Mouse (Mus musculus): ENCODE results near the gene Hdac10.

Hdac10 gene

GRCm38 (mm10) chr15:89128382-89129350 is at the start of gene Hdac10:
Hdac10 (minus strand) TSS chr15:89128700.
- in situ Hi-C loops (cut with MboI; ENCODE audit: low pct_unique_long_range_greater_than_20kb in 1 of 2, low sequenced_read_pairs in 2 of 2, unreplicated experiment in 1 of 2) = no loop called here

GRCm38 (mm10) chr15:89177576-89178259 is 49.2 kb upstream of the Hdac10 start:
- in situ Hi-C loops (cut with MboI; ENCODE audit: low pct_unique_long_range_greater_than_20kb in 1 of 2, low sequenced_read_pairs in 2 of 2, unreplicated experiment in 1 of 2) = no loop called here

GRCm38 (mm10) chr15:89177121-89177520 is 48.6 kb upstream of the Hdac10 start:
- in situ Hi-C loops (cut with MboI; ENCODE audit: low pct_unique_long_range_greater_than_20kb in 1 of 2, low sequenced_read_pairs in 2 of 2, unreplicated experiment in 1 of 2) = no loop called here

DNA sequence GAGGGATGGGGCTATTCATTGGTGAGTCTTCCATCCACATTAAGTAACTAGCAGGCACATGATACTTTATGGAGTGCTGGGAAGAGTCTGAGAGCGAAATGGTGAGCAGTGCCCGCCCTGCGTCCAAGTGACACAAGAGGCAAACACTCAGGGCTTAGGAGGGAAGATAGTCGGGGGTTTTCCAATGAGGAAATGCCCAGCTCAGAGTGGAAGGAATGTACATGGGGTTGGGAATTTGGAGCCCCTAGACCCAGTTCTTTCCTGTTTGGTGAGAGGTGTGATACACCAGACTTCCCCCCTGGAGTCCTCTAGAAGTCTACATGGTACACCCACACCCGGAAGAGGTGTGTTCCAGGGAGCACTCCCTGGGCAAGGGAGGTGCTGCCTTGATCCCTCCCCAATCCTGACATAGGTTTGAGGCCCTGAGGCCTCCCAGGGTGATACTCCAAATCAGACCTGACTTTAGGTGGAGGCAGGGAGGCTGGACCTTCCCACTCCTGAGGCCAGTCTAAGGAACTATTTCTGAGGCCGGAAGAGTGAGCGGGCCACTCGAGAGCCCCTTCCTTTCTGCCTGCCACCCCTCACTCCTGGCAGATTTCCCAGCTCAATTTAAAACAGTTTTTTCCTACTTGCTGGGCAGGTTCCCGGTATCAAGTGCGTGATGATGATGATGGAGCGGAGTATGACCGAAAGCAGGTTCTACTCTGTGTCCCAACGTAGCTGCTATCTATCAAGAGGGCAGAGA is 47.1 kb upstream of the Hdac10 start:
- in situ Hi-C loops (cut with MboI; ENCODE audit: low pct_unique_long_range_greater_than_20kb in 1 of 2, low sequenced_read_pairs in 2 of 2, unreplicated experiment in 1 of 2) = no loop called here

DNA sequence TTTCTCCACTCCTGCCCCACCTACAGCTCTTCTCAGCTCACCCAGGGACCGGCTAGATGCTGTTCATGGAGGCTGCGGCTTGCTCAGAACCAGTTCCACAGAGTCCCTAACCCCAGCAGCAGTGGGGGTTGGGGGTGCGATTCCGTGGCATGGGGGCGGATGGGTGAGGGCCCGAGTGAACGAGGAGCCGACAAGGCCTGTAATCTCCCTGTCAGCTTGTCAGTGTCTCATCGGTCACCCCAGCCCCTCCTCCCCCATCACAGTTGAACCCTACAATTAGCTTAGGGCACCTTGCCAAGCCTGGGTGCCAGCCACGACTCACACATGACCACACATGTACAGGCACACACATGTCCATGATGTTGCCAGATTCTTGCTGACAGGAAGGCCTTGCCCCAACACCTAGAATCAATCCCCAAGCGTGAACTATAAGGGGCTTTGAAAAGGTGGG is 46.4 kb upstream of the Hdac10 start:
- in situ Hi-C loops (cut with MboI; ENCODE audit: low pct_unique_long_range_greater_than_20kb in 1 of 2, low sequenced_read_pairs in 2 of 2, unreplicated experiment in 1 of 2) = no loop called here

GRCm38 (mm10) chr15:89173906-89174214 is 45.4 kb upstream of the Hdac10 start:
- in situ Hi-C loops (cut with MboI; ENCODE audit: low pct_unique_long_range_greater_than_20kb in 1 of 2, low sequenced_read_pairs in 2 of 2, unreplicated experiment in 1 of 2) = no loop called here

DNA sequence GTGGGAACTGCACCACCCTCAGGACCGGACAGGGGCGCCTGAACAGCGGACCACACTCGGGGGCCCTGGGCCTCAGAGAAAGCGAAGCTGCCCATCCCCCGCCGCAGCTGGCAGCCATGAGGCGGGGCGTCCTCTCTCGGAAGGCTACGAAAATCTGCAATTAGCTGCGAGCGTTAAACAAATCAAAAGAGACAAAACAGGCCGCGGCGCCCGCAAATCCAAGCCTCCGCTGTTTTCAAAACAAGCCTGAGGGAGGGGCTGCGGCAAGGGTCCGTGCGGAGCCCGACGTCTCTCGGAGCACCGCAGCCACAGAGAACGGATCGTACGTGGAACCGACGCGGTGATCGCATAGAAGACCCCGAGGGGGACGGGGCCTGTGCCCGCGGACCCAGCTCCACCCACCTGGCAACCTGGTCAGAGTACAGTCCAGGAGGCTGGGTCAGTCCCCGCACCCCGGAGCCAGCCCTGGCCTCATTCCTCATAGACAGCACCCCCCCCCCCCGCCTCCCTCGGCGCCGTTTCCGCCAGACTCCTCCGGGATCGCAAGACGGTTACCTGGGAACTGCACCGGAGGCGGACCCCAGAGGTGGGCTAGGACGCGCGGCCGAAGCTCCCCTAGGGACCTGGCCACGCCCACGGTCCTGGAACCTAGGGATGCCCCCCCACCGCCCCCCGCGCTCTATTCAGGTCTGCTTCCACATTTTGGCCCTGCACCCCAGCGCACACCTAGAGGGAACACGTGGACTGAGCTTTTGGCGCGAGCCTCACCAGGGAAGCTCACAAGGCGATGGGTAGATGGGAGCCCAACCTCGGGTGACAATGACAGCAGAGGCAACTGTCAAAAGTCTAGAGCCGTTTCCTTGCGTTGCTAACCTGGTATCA is 44.8 kb upstream of the Hdac10 start:
- in situ Hi-C loops (cut with MboI; ENCODE audit: low pct_unique_long_range_greater_than_20kb in 1 of 2, low sequenced_read_pairs in 2 of 2, unreplicated experiment in 1 of 2) = no loop called here

DNA sequence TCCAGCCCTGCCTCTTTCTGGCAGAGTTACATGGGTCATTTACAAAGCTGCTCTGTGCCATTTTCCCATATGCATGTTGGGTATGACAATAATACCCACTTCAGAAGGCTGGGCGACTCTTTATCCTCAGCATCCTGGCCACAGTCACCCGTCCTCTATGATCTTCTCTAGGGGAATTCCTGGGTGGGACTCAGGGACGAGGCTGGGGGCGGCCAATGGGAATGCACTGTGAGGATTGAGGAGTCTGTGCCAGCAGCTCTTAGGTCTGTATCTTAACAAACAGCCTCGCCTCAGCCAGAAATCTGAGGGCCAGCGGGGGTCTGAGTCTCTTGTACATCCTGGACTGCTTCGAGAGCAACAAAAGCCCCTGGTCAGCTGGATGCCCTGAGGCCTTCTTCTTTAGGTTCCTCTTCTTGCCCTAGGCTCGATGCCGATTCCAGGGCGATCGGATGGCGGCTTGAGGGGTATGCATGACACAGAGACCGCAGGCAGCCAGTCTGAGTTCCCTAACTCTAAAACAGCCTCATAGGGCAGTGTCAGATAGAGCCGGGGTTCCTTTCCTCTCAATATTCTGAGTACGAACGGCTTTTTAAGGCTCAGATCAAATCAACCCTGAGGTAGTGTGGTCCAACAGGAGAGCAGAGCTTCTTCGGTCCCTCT is 43.9 kb upstream of the Hdac10 start:
- in situ Hi-C loops (cut with MboI; ENCODE audit: low pct_unique_long_range_greater_than_20kb in 1 of 2, low sequenced_read_pairs in 2 of 2, unreplicated experiment in 1 of 2) = no loop called here

GRCm38 (mm10) chr15:89171526-89172051 is 43.1 kb upstream of the Hdac10 start:
- in situ Hi-C loops (cut with MboI; ENCODE audit: low pct_unique_long_range_greater_than_20kb in 1 of 2, low sequenced_read_pairs in 2 of 2, unreplicated experiment in 1 of 2) = no loop called here

DNA sequence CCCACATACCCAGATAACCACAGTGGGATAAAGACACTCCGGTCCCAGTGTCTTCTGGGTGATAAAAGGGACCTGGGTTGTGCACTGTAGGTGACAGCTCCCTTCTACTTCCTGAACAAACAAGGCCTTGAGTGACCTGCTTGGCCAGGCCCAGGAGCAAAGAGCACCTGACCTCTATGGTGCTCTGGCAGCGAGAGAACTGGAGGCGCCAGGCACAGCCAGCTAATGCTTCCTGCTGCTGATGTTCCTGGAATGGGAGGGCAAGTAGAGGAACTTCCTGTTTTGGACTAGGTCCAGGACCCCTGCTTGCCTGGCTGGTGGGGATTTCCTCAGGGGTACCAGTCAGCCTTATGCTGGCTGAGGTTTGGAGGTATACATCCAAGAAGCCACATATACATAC is 41.6 kb upstream of the Hdac10 start:
- in situ Hi-C loops (cut with MboI; ENCODE audit: low pct_unique_long_range_greater_than_20kb in 1 of 2, low sequenced_read_pairs in 2 of 2, unreplicated experiment in 1 of 2) = no loop called here

DNA sequence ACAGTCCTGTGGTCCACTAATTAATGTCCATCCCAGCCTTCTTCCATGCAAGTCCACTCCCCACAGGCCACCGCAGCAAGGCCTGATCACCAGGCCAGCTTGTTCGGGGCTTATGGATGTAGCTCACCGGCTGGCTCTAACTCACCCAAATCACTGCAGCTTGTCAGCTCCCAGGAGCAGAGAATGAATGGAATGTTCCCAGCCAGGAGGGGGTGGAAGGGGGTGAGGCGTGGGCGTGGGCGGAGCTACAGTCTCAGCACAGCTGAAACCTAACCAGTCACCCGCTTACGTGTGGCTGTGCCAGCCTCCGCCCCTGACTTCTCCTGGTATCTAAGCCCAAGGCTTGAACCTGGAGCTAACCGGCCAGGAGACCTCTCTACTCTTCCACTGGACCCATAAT is 40.9 kb upstream of the Hdac10 start:
- in situ Hi-C loops (cut with MboI; ENCODE audit: low pct_unique_long_range_greater_than_20kb in 1 of 2, low sequenced_read_pairs in 2 of 2, unreplicated experiment in 1 of 2) = no loop called here

- in situ Hi-C loops (cut with MboI; ENCODE audit: low pct_unique_long_range_greater_than_20kb in 1 of 2, low sequenced_read_pairs in 2 of 2, unreplicated experiment in 1 of 2) = no loop called here
These were observed 40.4 kb upstream of the Hdac10 start for GRCm38 (mm10) chr15:89168922-89169321.

DNA sequence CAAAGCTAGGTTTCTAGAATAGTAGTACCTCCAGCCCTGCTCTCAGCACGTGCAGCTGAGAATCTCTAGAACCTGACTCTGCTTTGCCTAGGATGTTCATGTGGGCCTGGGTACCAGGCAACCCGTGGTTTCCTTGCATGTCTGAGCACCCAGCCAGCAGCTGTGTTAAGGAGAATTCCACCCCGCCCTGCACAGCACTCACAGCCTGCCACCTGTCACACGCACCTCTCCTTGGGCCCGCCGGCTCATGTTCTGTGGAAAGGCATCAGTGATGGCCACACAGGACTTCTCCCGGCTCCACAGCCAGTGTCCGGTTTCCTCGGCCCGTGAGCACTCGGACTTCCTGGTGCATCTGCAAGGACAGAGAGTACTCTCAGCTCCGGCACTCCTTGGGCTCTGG is 37.0 kb upstream of the Hdac10 start:
- in situ Hi-C loops (cut with MboI; ENCODE audit: low pct_unique_long_range_greater_than_20kb in 1 of 2, low sequenced_read_pairs in 2 of 2, unreplicated experiment in 1 of 2) = no loop called here

- in situ Hi-C loops (cut with MboI; ENCODE audit: low pct_unique_long_range_greater_than_20kb in 1 of 2, low sequenced_read_pairs in 2 of 2, unreplicated experiment in 1 of 2) = no loop called here
These were observed 32.9 kb upstream of the Hdac10 start for GRCm38 (mm10) chr15:89161397-89161796.

- in situ Hi-C loops (cut with MboI; ENCODE audit: low pct_unique_long_range_greater_than_20kb in 1 of 2, low sequenced_read_pairs in 2 of 2, unreplicated experiment in 1 of 2) = no loop called here
These were observed 30.0 kb upstream of the Hdac10 start for GRCm38 (mm10) chr15:89158516-89158915.

- in situ Hi-C loops (cut with MboI; ENCODE audit: low pct_unique_long_range_greater_than_20kb in 1 of 2, low sequenced_read_pairs in 2 of 2, unreplicated experiment in 1 of 2) = no loop called here
These were observed 29.5 kb upstream of the Hdac10 start for GRCm38 (mm10) chr15:89157954-89158353.

DNA sequence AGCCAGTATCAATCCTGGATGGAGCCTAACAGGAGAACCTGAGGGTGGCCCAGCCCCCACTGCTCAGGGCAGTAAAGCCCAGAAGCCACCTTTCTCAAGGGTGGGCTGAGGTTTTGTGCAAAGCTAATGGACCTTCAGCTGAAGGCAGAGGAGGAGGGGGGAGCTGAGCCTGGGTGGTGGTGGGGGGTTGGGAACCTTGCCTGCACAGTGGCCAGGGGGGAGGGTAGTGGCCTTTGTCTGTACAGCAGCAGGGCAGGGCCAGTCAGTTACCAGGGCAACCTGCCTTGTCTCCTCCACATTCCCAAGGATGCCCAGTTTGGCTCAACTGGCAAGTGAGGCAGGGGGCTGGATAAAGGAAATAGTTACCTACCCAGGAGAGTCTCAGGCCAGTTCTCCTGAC is 23.8 kb upstream of the Hdac10 start:
- in situ Hi-C loops (cut with MboI; ENCODE audit: low pct_unique_long_range_greater_than_20kb in 1 of 2, low sequenced_read_pairs in 2 of 2, unreplicated experiment in 1 of 2) = no loop called here

GRCm38 (mm10) chr15:89150041-89150390 is 21.5 kb upstream of the Hdac10 start:
- in situ Hi-C loops (cut with MboI; ENCODE audit: low pct_unique_long_range_greater_than_20kb in 1 of 2, low sequenced_read_pairs in 2 of 2, unreplicated experiment in 1 of 2) = no loop called here

Measured in mouse embryonic stem cell (cell line).